Mouse (Mus musculus): ENCODE data around the gene Arfip2.

DNA sequence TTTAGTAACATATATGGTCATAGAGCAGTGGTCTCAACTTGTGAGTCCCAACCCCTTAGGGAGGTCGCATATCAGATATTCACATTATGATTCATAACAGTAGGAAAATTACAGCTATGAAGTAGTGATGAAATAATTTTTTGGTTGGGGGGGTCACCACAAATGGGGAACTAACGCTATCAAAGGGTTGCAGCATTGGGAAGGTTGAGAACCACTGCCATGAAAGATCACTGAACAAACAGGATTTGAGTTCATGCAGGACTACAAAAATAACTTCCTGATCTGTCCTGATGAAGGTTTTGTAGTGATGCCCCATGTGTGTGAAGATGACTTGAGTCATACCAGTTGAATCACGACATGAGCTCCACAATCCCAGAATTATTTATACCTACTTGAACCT is 31.7 kb downstream of the Arfip2 start:
- TF ChIP-seq CTCF (IDR thresholded peaks at IDR 0.05): no peak
- no peak for TF ChIP-seq EP300 (IDR thresholded peaks at IDR 0.05; ENCODE audit: insufficient read depth, low read depth, low read length)

Measured in heart, adult 2 months (tissue).